Mouse (Mus musculus): ENCODE results near the gene Rpsa.
A peak's percentile ranks its signal among the peaks of the same experiment; 100 is the strongest.
"Not testable (repeated sequence)": the region's sequence is repeated elsewhere in the genome, so short reads cannot be mapped to it uniquely, and the experiment has no call there.

Rpsa gene

GRCm38 (mm10) chr9:120127538-120128251 is at the start of gene Rpsa:
Gene Rpsa, plus strand, starts transcription at chr9:120127689.
- peak; percentile 98 for DNase-seq (ENCODE audit: low spot score)

DNA sequence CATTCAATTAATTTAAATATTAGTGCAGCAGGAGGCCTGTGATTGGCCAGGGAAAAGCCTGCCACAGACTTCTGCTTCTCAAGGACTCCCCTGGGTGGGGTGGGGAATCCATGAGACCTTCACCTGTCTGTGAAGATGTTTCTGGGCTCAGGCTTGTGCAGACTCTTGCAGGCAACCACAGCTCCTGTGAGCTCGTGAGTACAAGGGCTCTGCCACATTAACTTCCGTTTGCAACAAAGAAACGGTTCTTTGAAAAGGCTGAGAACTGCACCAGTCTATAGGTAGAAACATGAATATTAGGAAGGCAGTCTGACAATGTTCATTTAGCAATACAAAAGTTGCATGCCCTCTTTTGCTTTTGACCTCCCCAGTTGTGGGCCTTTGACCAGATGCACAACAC is 49.2 kb upstream of the Rpsa start:
- no peak for DNase-seq (ENCODE audit: low spot score)

GRCm38 (mm10) chr9:120079901-120080300 is 47.6 kb upstream of the Rpsa start:
- no peak for DNase-seq (ENCODE audit: low spot score)

DNA sequence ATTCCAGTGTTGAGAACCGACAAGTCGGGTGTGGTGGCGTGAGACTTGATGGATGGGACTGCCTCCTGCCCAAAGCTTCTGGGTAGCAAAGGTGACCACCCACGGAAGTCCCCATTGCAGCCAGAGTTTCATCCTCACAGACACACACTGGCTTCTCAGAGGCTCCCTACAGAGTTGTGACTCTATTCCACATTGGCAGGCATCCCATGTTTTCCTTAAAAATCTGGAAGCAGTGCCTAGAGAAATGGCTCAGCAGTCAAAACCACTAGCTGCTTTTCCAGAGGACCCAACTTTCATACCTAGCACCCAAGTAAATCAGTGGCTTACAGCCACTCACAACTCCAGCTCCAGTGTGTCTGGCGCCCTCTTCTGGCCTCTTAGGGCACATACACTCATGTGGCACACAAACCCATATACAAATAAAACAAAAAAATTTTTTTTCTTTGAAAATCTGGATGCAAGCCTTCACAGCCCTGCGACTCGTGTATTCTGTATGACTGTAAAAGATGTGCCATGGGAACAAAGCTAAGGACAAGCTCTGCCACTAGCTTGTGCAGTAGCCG is 46.9 kb upstream of the Rpsa start:
- DNase-seq (ENCODE audit: low spot score): no peak

GRCm38 (mm10) chr9:120081247-120081646 is 46.2 kb upstream of the Rpsa start:
- peak; percentile 18 for DNase-seq (ENCODE audit: low spot score)

DNA sequence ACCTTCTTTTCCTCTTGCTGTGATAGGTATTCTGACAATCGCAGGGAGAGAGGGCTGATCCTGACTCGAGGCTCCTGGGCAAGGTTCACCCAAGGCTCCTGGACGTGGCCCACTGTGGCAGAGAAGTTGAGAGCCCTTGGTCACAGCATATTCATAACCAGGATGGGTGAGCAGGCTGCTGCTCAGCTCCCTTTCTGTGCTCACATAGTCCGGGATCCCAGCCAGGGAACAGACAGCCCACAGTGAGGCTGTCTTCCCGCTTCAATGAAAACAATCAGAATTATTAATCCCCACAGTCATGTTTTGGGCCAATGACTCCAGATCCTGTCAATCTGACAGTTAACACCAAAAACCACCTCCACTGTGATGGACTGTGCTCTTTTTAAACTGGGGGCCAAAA is 45.5 kb upstream of the Rpsa start:
- no peak for DNase-seq (ENCODE audit: low spot score)

DNA sequence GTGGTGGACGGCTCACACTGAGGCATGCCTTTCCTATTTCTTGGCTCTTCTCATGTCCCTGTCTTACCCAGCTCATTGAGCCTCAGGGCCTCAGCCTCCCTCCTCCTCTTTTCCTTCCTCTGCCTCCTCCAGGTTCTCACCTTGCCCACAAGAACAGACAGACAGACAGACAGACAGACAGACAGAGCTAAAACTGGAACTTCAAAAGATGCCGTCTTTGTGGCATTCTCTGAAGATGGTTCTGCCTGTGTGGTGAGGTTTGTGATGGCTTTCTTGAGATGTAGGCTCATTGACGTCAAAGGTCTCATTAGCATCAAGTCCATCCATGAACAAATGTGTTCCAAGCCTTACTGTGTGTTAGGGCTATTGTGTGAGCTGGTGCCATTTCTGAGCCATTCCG is 44.8 kb upstream of the Rpsa start:
- no peak for DNase-seq (ENCODE audit: low spot score)

- DNase-seq (ENCODE audit: low spot score): no peak
Observed at GRCm38 (mm10) chr9:120083158-120083894, 44.2 kb upstream of the Rpsa start.

GRCm38 (mm10) chr9:120084406-120084805 is 43.1 kb upstream of the Rpsa start:
- DNase-seq (ENCODE audit: low spot score): no peak

GRCm38 (mm10) chr9:120089125-120089524 is 38.4 kb upstream of the Rpsa start:
- DNase-seq (ENCODE audit: low spot score): no peak

DNA sequence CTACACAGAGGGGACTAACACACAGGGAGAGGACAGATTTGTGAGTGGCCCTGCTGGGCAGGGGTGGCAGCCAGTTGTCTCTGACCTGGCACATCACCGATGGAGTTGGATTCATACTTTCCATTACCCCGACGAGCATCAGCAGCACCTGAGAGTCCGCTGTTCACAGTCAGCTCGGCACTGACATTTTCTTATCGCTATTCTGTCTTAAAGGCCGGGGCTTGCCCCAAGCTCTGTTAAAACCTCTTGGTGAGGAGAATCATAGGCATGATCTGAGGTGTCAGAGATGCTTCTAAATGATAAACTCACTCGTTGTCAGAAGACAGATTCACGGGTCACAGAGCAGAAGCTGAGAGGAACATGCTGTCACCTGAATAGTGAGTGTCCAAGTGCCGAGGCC is 36.4 kb upstream of the Rpsa start:
- no peak for DNase-seq (ENCODE audit: low spot score)

DNA sequence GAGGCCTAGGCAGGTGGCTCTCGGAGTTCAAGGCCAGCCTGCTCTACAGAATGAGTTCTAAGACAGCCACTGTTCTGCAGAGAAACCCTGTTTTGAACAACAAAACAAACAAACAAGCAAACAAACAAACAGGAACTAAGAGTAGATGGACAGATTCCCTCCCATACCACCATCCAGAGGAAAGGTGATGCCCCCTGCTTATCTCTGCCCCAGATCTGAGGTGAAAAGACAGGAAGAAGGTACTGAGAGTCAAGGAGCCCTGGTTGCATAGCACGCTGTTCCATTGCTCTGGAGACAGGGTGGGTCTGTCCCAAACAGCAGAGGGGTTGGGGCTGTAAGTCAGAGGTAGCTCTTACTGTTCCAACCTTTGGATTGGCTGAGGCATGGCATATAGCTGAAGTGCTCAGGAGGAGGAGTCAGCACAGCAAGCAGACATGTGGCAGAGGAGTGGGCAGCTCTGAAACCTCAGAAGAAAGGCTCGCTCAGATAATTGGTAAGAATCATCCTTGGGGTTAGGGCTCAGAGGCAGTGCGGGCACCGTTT is 35.7 kb upstream of the Rpsa start, which contains the start of gene Ccr8:
Gene Ccr8, plus strand, starts transcription at position 419 of the 543 bp plus-strand sequence.
- DNase-seq (ENCODE audit: low spot score): no peak

DNA sequence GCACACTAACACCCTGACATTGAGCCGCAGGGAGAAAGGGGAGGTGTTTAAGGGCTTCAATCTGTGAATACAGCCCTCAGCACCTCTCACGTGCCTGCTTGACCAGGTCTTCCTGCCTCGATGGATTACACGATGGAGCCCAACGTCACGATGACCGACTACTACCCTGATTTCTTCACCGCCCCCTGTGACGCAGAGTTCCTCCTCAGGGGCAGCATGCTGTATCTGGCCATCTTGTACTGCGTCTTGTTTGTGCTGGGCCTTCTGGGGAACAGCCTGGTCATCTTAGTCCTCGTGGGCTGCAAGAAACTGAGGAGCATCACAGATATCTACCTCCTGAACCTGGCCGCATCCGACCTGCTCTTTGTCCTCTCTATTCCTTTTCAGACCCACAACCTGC is 33.8 kb upstream of the Rpsa start:
- DNase-seq (ENCODE audit: low spot score): no peak

GRCm38 (mm10) chr9:120095886-120096285 is 31.6 kb upstream of the Rpsa start:
- DNase-seq (ENCODE audit: low spot score): no peak

GRCm38 (mm10) chr9:120098682-120099081 is 28.8 kb upstream of the Rpsa start:
- DNase-seq (ENCODE audit: low spot score): peak; percentile 84

DNA sequence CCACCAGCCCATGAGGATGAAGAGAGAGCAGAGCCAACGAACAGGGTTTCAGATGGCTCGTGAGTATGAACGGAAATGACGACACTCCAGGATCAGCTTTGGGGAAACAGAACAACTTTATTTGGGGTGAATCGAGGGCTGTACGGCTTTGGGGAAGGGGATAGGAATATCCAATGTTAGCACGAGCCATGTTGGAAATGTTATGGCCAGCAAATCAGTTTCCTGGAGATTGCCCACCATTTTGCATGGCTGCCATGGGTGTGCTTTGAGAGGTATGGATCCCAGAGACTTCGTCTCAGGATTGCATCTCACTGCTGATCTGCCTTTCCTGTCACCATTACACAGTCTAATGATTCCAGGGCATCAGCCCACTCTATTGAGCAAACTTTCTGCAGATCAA is 28.2 kb upstream of the Rpsa start:
- DNase-seq (ENCODE audit: low spot score): no peak

GRCm38 (mm10) chr9:120101165-120101564 is 26.3 kb upstream of the Rpsa start:
- no peak for DNase-seq (ENCODE audit: low spot score)

- DNase-seq (ENCODE audit: low spot score): not testable (repeated sequence)
Observed at GRCm38 (mm10) chr9:120108953-120109352, 18.5 kb upstream of the Rpsa start.

DNA sequence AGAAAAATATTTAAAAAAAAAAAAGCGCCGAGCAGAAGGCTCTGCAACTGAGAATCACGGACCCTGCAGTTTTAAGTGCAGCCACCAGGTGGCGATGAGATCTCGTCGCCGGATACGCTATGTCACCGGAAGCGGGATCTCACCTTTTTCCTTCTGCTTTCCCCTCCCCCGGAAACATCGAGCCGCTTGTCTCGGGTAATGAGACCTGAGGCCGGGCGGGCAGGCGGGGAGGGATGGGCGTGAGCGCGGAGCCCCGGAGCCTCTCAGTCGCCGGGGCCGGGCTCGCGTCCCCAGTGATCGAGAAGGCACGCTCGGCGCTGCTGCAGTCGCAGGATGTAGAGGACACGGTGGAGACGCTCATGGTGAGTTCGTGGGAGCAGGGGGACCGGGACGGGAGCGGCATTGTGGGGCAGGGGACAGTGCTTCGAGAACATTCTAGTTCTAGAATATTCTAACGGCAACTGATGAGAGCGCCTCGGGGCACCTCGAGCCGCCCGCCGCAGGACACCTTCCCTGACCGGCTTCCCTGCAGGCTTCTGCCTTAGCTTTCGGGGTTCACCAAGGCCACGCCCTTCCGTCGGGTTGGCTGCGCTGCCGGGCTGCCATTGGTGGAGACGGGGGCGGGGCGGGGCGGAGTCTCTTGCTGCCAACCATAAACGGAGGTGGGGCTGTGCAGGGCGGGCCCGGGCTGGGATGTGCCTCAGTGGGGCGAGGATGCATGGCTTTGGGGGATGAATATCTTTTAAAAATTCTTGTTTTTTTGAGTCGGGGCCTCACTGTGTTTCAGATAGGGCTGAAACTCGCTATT is 17.1 kb upstream of the Rpsa start, which contains the start of gene Slc25a38:
Gene Slc25a38, plus strand, starts transcription at position 164 of the 808 bp plus-strand sequence.
- DNase-seq (ENCODE audit: low spot score): peak; percentile 96

DNA sequence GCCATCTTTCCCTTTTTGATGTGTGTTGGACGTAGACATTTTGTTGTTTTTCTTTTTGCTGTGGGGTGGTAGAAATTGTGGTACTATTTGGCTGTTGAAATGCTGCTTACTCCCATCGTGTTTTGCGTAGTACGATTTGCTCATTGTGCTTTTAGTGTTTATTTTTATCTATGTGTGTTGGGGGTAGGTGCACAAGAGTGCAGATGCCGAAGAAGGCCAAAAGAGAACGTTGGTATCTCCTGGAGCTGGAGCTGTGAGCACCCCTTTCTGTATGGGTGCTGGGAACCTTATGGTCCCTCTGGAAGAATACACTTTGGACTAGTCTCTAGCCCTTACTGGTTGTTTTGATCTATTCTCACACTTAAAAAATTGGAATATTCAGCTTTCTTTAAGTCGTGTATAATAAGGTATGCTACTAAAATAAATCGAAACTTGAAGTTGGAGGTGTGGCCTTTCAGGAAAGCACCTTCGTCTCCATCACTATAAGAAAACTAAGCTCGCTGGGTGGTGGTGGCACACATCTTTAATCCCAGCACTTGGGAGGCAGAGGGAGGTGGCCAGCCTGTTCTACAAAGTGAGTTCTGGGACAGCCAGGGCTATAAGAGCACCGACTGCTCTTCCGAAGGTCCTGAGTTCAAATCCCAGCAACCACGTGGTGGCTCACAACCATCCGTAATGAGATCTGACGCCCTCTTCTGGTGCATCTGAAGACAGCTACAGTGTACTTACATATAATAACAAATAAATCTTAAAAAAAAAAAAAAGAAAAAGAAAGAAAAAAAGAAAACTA is 16.1 kb upstream of the Rpsa start:
- no peak for DNase-seq (ENCODE audit: low spot score)

- no peak for DNase-seq (ENCODE audit: low spot score)
Observed at GRCm38 (mm10) chr9:120112472-120112871, 15.0 kb upstream of the Rpsa start.

All from embryo, embryonic 10.5 days (tissue).